Mouse (Mus musculus): ENCODE results near the gene Ccdc146. TPM values are rescaled to one million over a fixed set of nuclear protein-coding genes. Genes with fewer than 3 reads are reported as not detected.

Ccdc146 gene
- total RNA-seq (2023): under 1 TPM; 0.47 to 0.99 TPM

DNA sequence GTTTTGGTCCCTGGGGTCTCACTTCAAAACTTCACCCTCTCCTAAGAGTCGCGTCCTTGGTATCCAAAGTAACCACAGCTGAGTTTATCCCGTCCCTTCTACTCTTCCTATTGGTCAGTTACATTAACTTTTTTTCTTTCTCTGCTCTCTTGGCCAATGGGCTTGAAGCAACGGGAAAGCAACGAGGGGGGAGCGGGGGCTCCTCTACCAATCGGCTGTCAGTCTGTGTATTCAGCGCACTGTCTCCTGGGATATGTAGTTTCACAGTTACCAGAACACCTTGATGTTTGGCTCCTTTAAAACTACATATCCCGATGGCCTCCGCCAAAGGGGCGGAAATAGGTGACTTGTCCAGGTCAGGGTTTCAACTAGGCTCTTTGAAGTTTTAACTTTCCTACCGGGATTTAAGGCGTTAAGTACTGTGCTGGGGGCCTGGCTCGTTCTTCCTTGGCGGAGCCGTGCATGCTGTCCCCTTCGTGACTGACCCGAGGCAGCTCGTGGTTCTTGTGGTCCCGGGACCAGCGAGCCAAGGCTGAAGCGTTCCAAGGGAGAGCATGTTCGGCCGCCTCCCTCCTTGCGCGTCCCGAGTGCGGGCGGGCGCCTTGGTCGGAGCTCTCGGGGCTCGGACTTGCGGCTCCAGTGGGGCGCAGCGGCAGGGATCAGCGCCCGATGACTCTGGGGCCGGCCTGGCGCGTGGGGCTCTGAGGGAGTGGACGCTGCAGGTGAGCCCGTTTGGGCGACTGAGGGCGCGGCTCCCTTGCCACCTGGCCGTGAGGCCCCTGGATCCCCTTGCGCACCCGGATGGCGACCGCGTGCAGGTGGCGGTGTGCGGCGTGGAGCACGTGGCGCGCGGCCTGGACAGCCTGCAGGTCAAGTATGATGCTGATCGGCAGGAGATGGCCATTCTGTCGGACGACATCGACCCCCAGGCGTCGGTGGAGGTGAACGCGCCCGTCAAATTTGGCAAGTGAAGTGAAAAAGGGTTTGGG, at the start of gene Ccdc146, which contains the start of gene Fam185a:
TSS of gene Ccdc146 (minus strand) at position 64 of the 989 bp plus-strand sequence.
TSS of gene Fam185a (plus strand) at position 345 of the 989 bp plus-strand sequence.

DNA sequence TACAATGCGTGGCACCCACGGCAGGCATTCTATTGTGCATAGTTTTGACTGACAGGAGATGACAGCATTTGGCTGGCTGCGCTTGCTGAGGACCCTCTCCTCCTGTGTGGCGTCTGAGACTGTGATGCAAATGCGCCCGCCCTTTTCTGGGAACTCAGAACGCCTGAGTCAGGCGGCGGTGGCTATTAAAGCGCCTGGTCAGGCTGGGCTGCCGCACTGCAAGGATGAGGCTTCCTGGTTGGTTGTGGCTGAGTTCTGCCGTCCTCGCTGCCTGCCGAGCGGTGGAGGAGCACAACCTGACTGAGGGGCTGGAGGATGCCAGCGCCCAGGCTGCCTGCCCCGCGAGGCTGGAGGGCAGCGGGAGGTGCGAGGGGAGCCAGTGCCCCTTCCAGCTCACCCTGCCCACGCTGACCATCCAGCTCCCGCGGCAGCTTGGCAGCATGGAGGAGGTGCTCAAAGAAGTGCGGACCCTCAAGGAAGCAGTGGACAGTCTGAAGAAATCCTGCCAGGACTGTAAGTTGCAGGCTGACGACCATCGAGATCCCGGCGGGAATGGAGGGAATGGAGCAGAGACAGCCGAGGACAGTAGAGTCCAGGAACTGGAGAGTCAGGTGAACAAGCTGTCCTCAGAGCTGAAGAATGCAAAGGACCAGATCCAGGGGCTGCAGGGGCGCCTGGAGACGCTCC, 51.8 kb downstream of the Ccdc146 start, which contains the start of gene Fgl2:
TSS of gene Fgl2 (plus strand) at position 150 of the 687 bp plus-strand sequence.

Other genes starting within 250 kb of the Ccdc146 start
- gene Gsap, start 238.4 kb downstream of the Ccdc146 start, total RNA-seq (2023): 10 to 100 TPM; 87.8 to 94.5 TPM
- 10 to 100 TPM; 64.9 to 73.1 TPM for gene Fgl2, start 52.0 kb downstream of the Ccdc146 start, total RNA-seq (2023)
- 1 to 10 TPM; 1.6 to 1.9 TPM for gene Fam185a, start 281 bp upstream of the Ccdc146 start, total RNA-seq (2023)
- gene Lrrc17, start 118.9 kb upstream of the Ccdc146 start, total RNA-seq (2023): not detected
- not detected for gene Fbxl13, start 221.0 kb upstream of the Ccdc146 start, total RNA-seq (2023)
- gene Armc10, start 221.1 kb upstream of the Ccdc146 start, total RNA-seq (2023): 10 to 100 TPM; 11.4 to 12.4 TPM

Data from neutrophil, adult 59 days (primary cell).